Mouse (Mus musculus): Measurements from ENCODE around the gene Twf1.

- TF ChIP-seq GATA1 (IDR thresholded peaks at IDR 0.05; ENCODE audit: borderline replicate concordance, low read length) = no peak
- no peak for TF ChIP-seq FLI1 (IDR thresholded peaks at IDR 0.05; ENCODE audit: low read length)
These were observed 40.9 kb upstream of the Twf1 start for GRCm38 (mm10) chr15:94630553-94630952.
